Mouse (Mus musculus): ENCODE results near the gene Hoxb9.

Gene Hoxb9

GRCm38 (mm10) chr11:96267021-96267920, 4.0 kb upstream of the Hoxb9 start:
- DNase-seq (ENCODE audit: low read depth, low spot score) = no peak

GRCm38 (mm10) chr11:96268031-96268745, 3.1 kb upstream of the Hoxb9 start:
- DNase-seq (ENCODE audit: low read depth, low spot score) = no peak

DNA sequence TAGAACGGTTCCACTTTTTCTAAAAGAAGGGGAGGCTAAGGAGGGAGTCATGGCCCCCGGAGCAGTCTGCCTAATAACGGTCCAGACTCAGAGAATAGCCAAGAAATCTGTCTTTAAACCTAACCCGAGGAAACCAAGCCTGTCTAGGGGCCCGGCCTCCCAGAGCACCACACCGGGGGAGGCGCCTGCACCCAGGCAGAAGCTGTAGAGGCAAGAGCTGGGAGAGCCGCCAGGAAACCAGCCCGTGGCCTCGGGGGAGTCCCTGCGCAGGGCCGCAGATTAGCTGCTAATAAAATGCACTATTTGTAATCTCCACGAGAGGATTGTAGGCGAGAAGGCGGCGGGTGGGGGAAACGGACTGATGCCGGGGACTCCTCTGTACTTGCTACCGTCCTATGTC, 1.4 kb upstream of the Hoxb9 start:
- DNase-seq (ENCODE audit: low read depth, low spot score) = peak; percentile 45

DNA sequence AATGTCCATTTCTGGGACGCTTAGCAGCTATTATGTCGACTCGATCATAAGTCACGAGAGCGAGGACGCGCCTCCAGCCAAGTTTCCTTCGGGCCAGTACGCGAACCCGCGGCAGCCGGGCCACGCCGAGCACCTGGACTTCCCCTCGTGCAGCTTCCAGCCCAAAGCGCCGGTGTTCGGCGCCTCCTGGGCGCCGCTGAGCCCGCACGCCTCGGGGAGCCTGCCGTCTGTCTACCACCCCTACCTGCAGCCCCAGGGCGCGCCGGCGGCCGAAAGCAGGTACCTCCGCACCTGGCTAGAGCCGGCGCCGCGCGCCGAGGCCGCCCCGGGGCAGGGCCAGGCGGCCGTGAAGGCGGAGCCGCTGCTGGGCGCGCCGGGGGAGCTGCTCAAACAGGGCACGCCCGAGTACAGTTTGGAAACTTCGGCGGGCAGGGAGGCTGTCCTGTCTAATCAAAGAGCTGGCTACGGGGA, 319 bp downstream of the Hoxb9 start:
- DNase-seq (ENCODE audit: low read depth, low spot score) = peak; percentile 59

- DNase-seq (ENCODE audit: low read depth, low spot score) = peak; percentile 50
These were observed 1.0 kb downstream of the Hoxb9 start for GRCm38 (mm10) chr11:96272024-96272921.

DNA sequence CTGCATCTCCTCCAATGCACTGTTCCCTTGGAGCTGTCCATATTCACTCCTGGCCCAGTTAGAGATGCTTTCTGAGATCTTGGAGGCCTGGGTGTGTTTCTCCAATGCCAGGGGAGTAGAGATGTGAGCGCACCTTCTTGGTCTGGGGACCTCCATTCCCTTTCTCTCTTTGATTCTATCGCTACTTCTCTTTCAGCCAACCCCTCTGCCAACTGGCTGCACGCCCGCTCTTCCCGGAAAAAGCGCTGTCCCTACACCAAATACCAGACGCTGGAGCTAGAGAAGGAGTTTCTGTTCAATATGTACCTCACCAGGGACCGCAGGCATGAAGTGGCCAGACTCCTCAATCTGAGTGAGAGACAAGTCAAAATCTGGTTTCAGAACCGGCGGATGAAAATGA, 3.2 kb downstream of the Hoxb9 start:
- no peak for DNase-seq (ENCODE audit: low read depth, low spot score)

DNA sequence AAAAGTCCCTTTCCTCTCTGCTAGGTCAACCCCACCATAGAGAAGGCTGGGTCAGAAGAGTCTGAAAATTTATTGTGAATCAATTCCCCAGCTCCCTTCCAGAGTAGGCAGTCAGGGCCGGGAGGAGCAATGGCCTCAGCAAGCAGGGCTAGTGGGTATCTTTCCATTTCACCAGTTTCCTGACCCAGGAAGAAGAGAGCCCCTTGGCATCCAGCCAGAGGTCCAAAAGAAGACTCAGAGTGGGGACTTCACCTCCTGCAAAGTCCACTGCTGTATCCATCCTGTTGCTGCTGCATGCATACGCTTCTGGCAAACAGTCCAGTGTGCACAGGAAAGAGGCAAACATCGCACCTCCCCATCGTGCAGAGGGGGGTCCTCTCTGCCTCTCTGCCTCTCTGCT, 4.6 kb downstream of the Hoxb9 start:
- DNase-seq (ENCODE audit: low read depth, low spot score) = no peak

- DNase-seq (ENCODE audit: low read depth, low spot score) = no peak
These were observed 6.1 kb downstream of the Hoxb9 start for GRCm38 (mm10) chr11:96277151-96278044.

- DNase-seq (ENCODE audit: low read depth, low spot score) = no peak
These were observed 7.1 kb downstream of the Hoxb9 start for GRCm38 (mm10) chr11:96278324-96278723.

- peak; percentile 83 for DNase-seq (ENCODE audit: low read depth, low spot score)
These were observed 7.5 kb downstream of the Hoxb9 start for GRCm38 (mm10) chr11:96278773-96279172.

- DNase-seq (ENCODE audit: low read depth, low spot score) = peak; percentile 33
These were observed 8.4 kb downstream of the Hoxb9 start for GRCm38 (mm10) chr11:96279421-96280233.

- no peak for DNase-seq (ENCODE audit: low read depth, low spot score)
These were observed 9.4 kb downstream of the Hoxb9 start for GRCm38 (mm10) chr11:96280399-96281378.

GRCm38 (mm10) chr11:96281396-96281795, 10.1 kb downstream of the Hoxb9 start:
- no peak for DNase-seq (ENCODE audit: low read depth, low spot score)

GRCm38 (mm10) chr11:96281855-96282570, 10.8 kb downstream of the Hoxb9 start, which contains the start of gene Hoxb8:
Gene Hoxb8 (plus strand): TSS chr11:96281905.
- DNase-seq (ENCODE audit: low read depth, low spot score) = no peak

- DNase-seq (ENCODE audit: low read depth, low spot score) = peak; percentile 58
These were observed 11.7 kb downstream of the Hoxb9 start for GRCm38 (mm10) chr11:96282795-96283430.

GRCm38 (mm10) chr11:96284041-96284749, 12.9 kb downstream of the Hoxb9 start:
- DNase-seq (ENCODE audit: low read depth, low spot score) = peak; percentile 69

All from R1 (cell line).